Mouse (Mus musculus): ENCODE results near the gene Gtpbp6. TPM values are rescaled to one million over a fixed set of nuclear protein-coding genes. Genes with fewer than 3 reads are reported as not detected.

The Gtpbp6 gene
- polyA plus RNA-seq (2017; shearing (Covaris generic)), result 10 to 100 TPM; 54.7 to 58.9 TPM

GRCm38 (mm10) chr5:110107581-110108304 lies at the start of gene Gtpbp6:
Gene Gtpbp6, minus strand, starts transcription at chr5:110108197.

GRCm38 (mm10) chr5:110135293-110136086 lies 27.5 kb upstream of the Gtpbp6 start, which contains the start of gene Chfr:
Gene Chfr, plus strand, starts transcription at chr5:110135842.

GRCm38 (mm10) chr5:110109991-110110441 lies 2.0 kb upstream of the Gtpbp6 start, which contains the start of gene Zfp605:
Gene Zfp605, plus strand, starts transcription at chr5:110110092.

GRCm38 (mm10) chr5:110099656-110100580 lies 8.1 kb downstream of the Gtpbp6 start, which contains the start of gene Plcxd1:
Gene Plcxd1, plus strand, starts transcription at chr5:110099969.

GRCm38 (mm10) chr5:110094030-110094846 lies 13.8 kb downstream of the Gtpbp6 start, which contains the start of gene Gm35315:
Gene Gm35315, minus strand, starts transcription at chr5:110094420.

GRCm38 (mm10) chr5:110072413-110072812 lies 35.6 kb downstream of the Gtpbp6 start, which contains the start of gene Gm17655:
Gene Gm17655, minus strand, starts transcription at chr5:110072513.

Other genes starting within 250 kb of the Gtpbp6 start
- gene Gm15446, start 184.8 kb downstream of the Gtpbp6 start, polyA plus RNA-seq (2017; shearing (Covaris generic)), result 10 to 100 TPM; 15.2 to 19.7 TPM
- 10 to 100 TPM; 23.6 to 25.6 TPM for gene Zfp932, start 111.7 kb downstream of the Gtpbp6 start, polyA plus RNA-seq (2017; shearing (Covaris generic))
- gene Gm17655, start 35.7 kb downstream of the Gtpbp6 start, polyA plus RNA-seq (2017; shearing (Covaris generic)), result 10 to 100 TPM in 1 of 2 experiments, 1 to 10 TPM in 1; 9.2 to 11.5 TPM
- gene Gm35315, start 13.8 kb downstream of the Gtpbp6 start, polyA plus RNA-seq (2017; shearing (Covaris generic)), result 1 to 10 TPM; 2.2 TPM
- 1 to 10 TPM; 3.0 to 3.3 TPM for gene Plcxd1, start 8.2 kb downstream of the Gtpbp6 start, polyA plus RNA-seq (2017; shearing (Covaris generic))
- gene Zfp605, start 1.9 kb upstream of the Gtpbp6 start, polyA plus RNA-seq (2017; shearing (Covaris generic)), result 1 to 10 TPM; 3.8 TPM
- gene Chfr, start 27.6 kb upstream of the Gtpbp6 start, polyA plus RNA-seq (2017; shearing (Covaris generic)), result 10 to 100 TPM; 82.8 to 85.1 TPM
- gene Golga3, start 68.5 kb upstream of the Gtpbp6 start, polyA plus RNA-seq (2017; shearing (Covaris generic)), result 10 to 100 TPM; 22.5 to 25.0 TPM
- 10 to 100 TPM; 42.5 to 44.7 TPM for gene Ankle2, start 122.8 kb upstream of the Gtpbp6 start, polyA plus RNA-seq (2017; shearing (Covaris generic))
- gene Pgam5, start 161.7 kb upstream of the Gtpbp6 start, polyA plus RNA-seq (2017; shearing (Covaris generic)), result 10 to 100 TPM; 52.1 to 68.5 TPM
- gene Pxmp2, start 178.0 kb upstream of the Gtpbp6 start, polyA plus RNA-seq (2017; shearing (Covaris generic)), result 1 to 10 TPM; 2.1 to 6.4 TPM
- 1 to 10 TPM; 5.5 to 8.0 TPM for gene Pole, start 178.1 kb upstream of the Gtpbp6 start, polyA plus RNA-seq (2017; shearing (Covaris generic))
- not detected for gene P2rx2, start 235.0 kb upstream of the Gtpbp6 start, polyA plus RNA-seq (2017; shearing (Covaris generic))
- not detected for gene Lrcol1, start 236.5 kb upstream of the Gtpbp6 start, polyA plus RNA-seq (2017; shearing (Covaris generic))